12 mouse cellular contexts compared by ENCODE assay signal in genomic region chr1:92675932-92676675, GRCm38 (mm10). TPM values are rescaled to one million over a fixed set of nuclear protein-coding genes. Genes with fewer than 3 reads are reported as not detected.
DNase-seq lines count a peak whose midpoint lies in the region; ATAC-seq lines count a peak whose summit lies in the region.
"Had no signal": no experiment of that assay in that cellular context is flagged by ENCODE, and none has a peak within 500 bp of the region (broad histone marks: within the 10 kb centered on the region; RNA-seq: fewer than 3 reads in every experiment).

No protein-coding gene starts in this region.

- H3K4me3 ChIP-seq in liver, embryonic 13.5 days (replicated peaks) = no peak overlapping the region
- H3K4me3 ChIP-seq in liver, embryonic 11.5 days (ENCODE audit: low read depth, low read length) = no peak overlapping the region
- H3K4me3 ChIP-seq: neural tube, embryonic 13.5 days had no signal

- DNase-seq in heart, adult 11 months = peak; percentile 91
- DNase-seq in heart, postnatal 4 days = no peak
- DNase-seq in liver, embryonic 13.5 days = no peak
- DNase-seq in liver, embryonic 11.5 days (ENCODE audit: low spot score) = no peak
- DNase-seq in frontal cortex, adult 2 months (ENCODE audit: extremely low spot score in 1 of 2, low spot score in 1 of 2) = peak; percentile 40 to 71
- DNase-seq in naive thymus-derived CD4-positive, alpha-beta T cell, adult 2 months (ENCODE audit: low read depth) = peak; percentile 15
- no peak for DNase-seq in kidney, postnatal 36 days
- no peak for DNase-seq in spleen, postnatal 4 days (ENCODE audit: low spot score in 2 of 2)
- DNase-seq: B cell, adult 2 months; cerebellum, adult 9-11 months had no signal

- H3K9ac ChIP-seq in liver, embryonic 13.5 days = no peak overlapping the region
- no peak overlapping the region for H3K9ac ChIP-seq in liver, embryonic 11.5 days (ENCODE audit: low read depth, low read length)
- H3K9ac ChIP-seq: neural tube, embryonic 13.5 days had no signal

- no peak overlapping the region for H3K4me2 ChIP-seq in liver, embryonic 13.5 days
- H3K4me2 ChIP-seq in liver, embryonic 11.5 days = no peak overlapping the region
- H3K4me2 ChIP-seq: neural tube, embryonic 13.5 days had no signal

- H3K36me3 ChIP-seq in liver, embryonic 13.5 days = no peaks in the 10 kb centered on the region
- no peaks in the 10 kb centered on the region for H3K36me3 ChIP-seq in liver, embryonic 11.5 days (ENCODE audit: control insufficient read depth, insufficient read depth, low read length)
- H3K36me3 ChIP-seq: neural tube, embryonic 13.5 days had no signal

- H3K9me3 ChIP-seq in liver, embryonic 13.5 days (replicated peaks) = no peaks in the 10 kb centered on the region
- no peaks in the 10 kb centered on the region for H3K9me3 ChIP-seq in liver, embryonic 11.5 days (ENCODE audit: control insufficient read depth, low read length)
- H3K9me3 ChIP-seq: neural tube, embryonic 13.5 days had no signal

- H3K27me3 ChIP-seq in liver, embryonic 13.5 days = no peaks in the 10 kb centered on the region
- H3K27me3 ChIP-seq in liver, embryonic 11.5 days (replicated peaks; ENCODE audit: control insufficient read depth, insufficient read depth, low read length) = no peaks in the 10 kb centered on the region; the same call in 1 of the 2 replicates

- H3K4me1 ChIP-seq in liver, embryonic 13.5 days (replicated peaks) = no peaks in the 10 kb centered on the region
- no peaks in the 10 kb centered on the region for H3K4me1 ChIP-seq in liver, embryonic 11.5 days (replicated peaks; ENCODE audit: control insufficient read depth, insufficient read depth, low read length)

- peak overlapping the region; percentile 13; the same call in 1 of the 2 replicates for H3K27ac ChIP-seq in liver, embryonic 13.5 days
- no peak overlapping the region for H3K27ac ChIP-seq in liver, embryonic 11.5 days (ENCODE audit: low read depth, low read length)

- no peak for ATAC-seq in liver, embryonic 13.5 days (ENCODE audit: low read depth)
- no peak for ATAC-seq in liver, embryonic 11.5 days (replicated peaks; ENCODE audit: low FRiP score)

- WGBS in liver, embryonic 13.5 days (ENCODE audit: insufficient replicate concordance) = 16% methylated on average over 10 of the region's 10 CpGs
- 36% methylated on average over 10 of the region's 10 CpGs for WGBS in liver, embryonic 11.5 days

RNA-seq across cellular contexts. Expression of gene Otos, which starts 27.5 kb away (rescaled TPM):
- total RNA-seq in heart, postnatal 4 days (2021) = not detected
- polyA plus RNA-seq in liver, embryonic 13.5 days (2015; fragmentation: Nextera tagmentation; extraction: Ambion mirVana) = not detected in 2 replicates
- polyA plus RNA-seq in liver, embryonic 11.5 days (2014; fragmentation: Nextera tagmentation; extraction: Ambion mirVana) = not detected in 2 replicates
- 0.23 and 0.28 TPM in 2 replicates for polyA plus RNA-seq in frontal cortex, adult 2 months (2012; rRNA removed)
- polyA plus RNA-seq: neural tube, embryonic 13.5 days had no signal

RNA-seq across cellular contexts. Expression of gene Cops9, which starts 34.3 kb away (rescaled TPM):
- 100 to 1,000 TPM; 198 to 214 TPM for total RNA-seq in heart, postnatal 4 days (2021)
- polyA plus RNA-seq in liver, embryonic 13.5 days (2015; fragmentation: Nextera tagmentation; extraction: Ambion mirVana) = 204 and 226 TPM in 2 replicates
- 320 and 354 TPM in 2 replicates for polyA plus RNA-seq in liver, embryonic 11.5 days (2014; fragmentation: Nextera tagmentation; extraction: Ambion mirVana)
- polyA plus RNA-seq in frontal cortex, adult 2 months (2012; rRNA removed) = 329 and 454 TPM in 2 replicates

RNA-seq across cellular contexts. Expression of gene Olfr12, which starts 58.5 kb away (rescaled TPM):
- not detected for total RNA-seq in heart, postnatal 4 days (2021)
- polyA plus RNA-seq in liver, embryonic 13.5 days (2015; fragmentation: Nextera tagmentation; extraction: Ambion mirVana) = not detected in 2 replicates
- not detected in 2 replicates for polyA plus RNA-seq in liver, embryonic 11.5 days (2014; fragmentation: Nextera tagmentation; extraction: Ambion mirVana)
- polyA plus RNA-seq in frontal cortex, adult 2 months (2012; rRNA removed) = 0.06 and 0.10 TPM in 2 replicates
- total RNA-seq: gastrocnemius, postnatal 4 days had no signal
- polyA plus RNA-seq: neural tube, embryonic 13.5 days had no signal

Comparison
In these comparisons a context has a peak if more than half of its experiments do, and no peak if none do; other contexts are left out.
1. DNase-seq: peak in heart, adult 11 months (single experiment), frontal cortex, adult 2 months (2 of 2) and naive thymus-derived CD4-positive, alpha-beta T cell, adult 2 months (single experiment); none in heart, postnatal 4 days (single experiment), liver, embryonic 13.5 days (single experiment), liver, embryonic 11.5 days (single experiment), kidney, postnatal 36 days (0 of 2) and spleen, postnatal 4 days (0 of 2).